Mouse (Mus musculus): ENCODE data around the gene Sppl3.

GRCm38 (mm10) chr5:115062566-115062965 is 51.6 kb downstream of the Sppl3 start:
- TF ChIP-seq CTCF (IDR thresholded peaks at IDR 0.05; ENCODE audit: extremely low read depth, insufficient read depth, insufficient read length, insufficient replicate concordance) (no peak), POLR2A (IDR thresholded peaks at IDR 0.05; ENCODE audit: low read depth, low read length) (no peak)
